Mouse (Mus musculus) heart, postnatal 0 days (tissue): ENCODE data around the gene Ifna5. TPM values are rescaled to one million over a fixed set of nuclear protein-coding genes. Genes with fewer than 3 reads are reported as not detected.
"Not testable (repeated sequence)": the region's sequence is repeated elsewhere in the genome, so short reads cannot be mapped to it uniquely, and the experiment has no call there.

Experiments
- ATAC-seq: fragments of 200-750 bp; cut with Nextera tagmentation; 2 replicates; pipeline ENCODE4 v1.8.0; 2017; ENCODE audit warnings: low read depth, moderate number of reproducible peaks, moderate library complexity; ENCODE audit not compliant: insufficient read depth
- DNase-seq: peaks from one replicate; pipeline ENCODE4 v3.0.0-alpha.2; 2016; ENCODE audit warnings: low spot score
- H3K27ac ChIP-seq: fragments of 300-500 bp; sonication (generic); 2 replicates; pipeline ENCODE4 v1.5.1; 2014; ENCODE audit warnings: low read depth, mild to moderate bottlenecking
- H3K27me3 ChIP-seq: fragments of 300-500 bp; sonication (generic); 2 replicates; pipeline ENCODE4 v1.6.1; 2014; ENCODE audit warnings: low read length, mixed read lengths; ENCODE audit not compliant: control insufficient read depth, insufficient read depth
- H3K36me3 ChIP-seq: fragments of 300-500 bp; sonication (generic); replicated peaks from 2 replicates; pipeline ENCODE4 v1.6.1; 2014; ENCODE audit warnings: low read length, mixed read lengths; ENCODE audit not compliant: control insufficient read depth, insufficient read depth
- H3K4me1 ChIP-seq: fragments of 300-500 bp; sonication (generic); 2 replicates; pipeline ENCODE4 v1.6.1; 2014; ENCODE audit warnings: antibody characterized with exemption; ENCODE audit not compliant: control insufficient read depth, insufficient read depth
- H3K4me2 ChIP-seq: fragments of 300-500 bp; sonication (generic); 2 replicates; pipeline ENCODE4 v1.6.1; 2014; ENCODE audit warnings: low read depth, mild to moderate bottlenecking, low read length, moderate library complexity
- H3K4me3 ChIP-seq: fragments of 300-500 bp; sonication (generic); 2 replicates; pipeline ENCODE4 v1.5.1; 2014; ENCODE audit warnings: low read depth, low read length
- H3K9ac ChIP-seq: fragments of 300-500 bp; sonication (generic); replicated peaks from 2 replicates; pipeline ENCODE4 v1.6.1; 2014; ENCODE audit warnings: low read depth, low read length, mixed read lengths
- H3K9me3 ChIP-seq: fragments of 300-500 bp; sonication (generic); replicated peaks from 2 replicates; pipeline ENCODE4 v1.6.1; 2016; ENCODE audit warnings: low read length; ENCODE audit not compliant: control insufficient read depth
- CTCF ChIP-seq: IDR thresholded peaks from 2 replicates; pipeline ENCODE4 v1.5.1; 2016; ENCODE audit warnings: antibody characterized with exemption, control low read depth, low read depth
- WGBS: fragments of 180-500 bp; shearing (Covaris S2); extraction: QIAGEN DNeasy Blood & Tissue Kit; methylation state at CpG from one replicate; pipeline ENCODE4 v1.1.7; 2014; 5-methylcytosine and 5-hydroxymethylcytosine counted together
- polyA plus RNA-seq: library from polyadenylated mRNA; unstranded; fragments of >200 nt; fragmentation: Nextera tagmentation; extraction: Ambion mirVana; gene quantifications from 2 replicates; pipeline ENCODE4 v1.2.1, GENCODE M21; 2015
- total RNA-seq: library from RNA; depleted of rRNA; stranded (reverse); fragments of >200 nt; gene quantifications from 2 replicates; pipeline ENCODE4 v1.2.3, GENCODE M21; 2014; ENCODE audit warnings: low replicate concordance; rRNA removed

The Ifna5 gene
- total RNA-seq (not detected in 2 replicates), polyA plus RNA-seq (not detected in 2 replicates)

GRCm38 (mm10) chr4:88835225-88835624, at the start of gene Ifna5:
Ifna5 (plus strand) TSS chr4:88835525.
- not testable (repeated sequence) for H3K9ac ChIP-seq, DNase-seq, H3K4me1 ChIP-seq, ATAC-seq, H3K27ac ChIP-seq, H3K9me3 ChIP-seq, H3K36me3 ChIP-seq, H3K27me3 ChIP-seq, H3K4me3 ChIP-seq, H3K4me2 ChIP-seq
- 82% methylated on average over 1 of the region's 1 CpGs for WGBS

GRCm38 (mm10) chr4:88788402-88788801, 46.9 kb upstream of the Ifna5 start, which contains the start of gene Gm13277:
Gm13277 (plus strand) TSS chr4:88788632.
- not testable (repeated sequence) for DNase-seq, H3K4me1 ChIP-seq, H3K27me3 ChIP-seq, H3K9me3 ChIP-seq, ATAC-seq, H3K9ac ChIP-seq, H3K4me2 ChIP-seq, H3K4me3 ChIP-seq, H3K36me3 ChIP-seq, H3K27ac ChIP-seq
- TF ChIP-seq CTCF = peak; percentile 57
- 0% methylated on average over 2 of the region's 28 CpGs for WGBS

- WGBS = no CpG with 5 or more reads among the region's 28 CpGs
- DNase-seq, H3K4me1 ChIP-seq, H3K4me2 ChIP-seq, H3K27ac ChIP-seq, H3K9ac ChIP-seq, H3K36me3 ChIP-seq, H3K9me3 ChIP-seq, ATAC-seq, H3K4me3 ChIP-seq, H3K27me3 ChIP-seq: not testable (repeated sequence)
These were observed 44.1 kb upstream of the Ifna5 start, which contains the start of gene Gm13278 for GRCm38 (mm10) chr4:88791250-88791649. Gm13278 (plus strand) TSS chr4:88791550.

GRCm38 (mm10) chr4:88793936-88794675, 41.2 kb upstream of the Ifna5 start, which contains the start of gene Gm13275:
Gm13275 (plus strand) TSS chr4:88794487.
- WGBS = 0% methylated on average over 7 of the region's 52 CpGs
- DNase-seq, H3K4me1 ChIP-seq, H3K4me3 ChIP-seq, ATAC-seq, H3K9ac ChIP-seq, H3K9me3 ChIP-seq, H3K36me3 ChIP-seq, H3K27ac ChIP-seq, H3K27me3 ChIP-seq, H3K4me2 ChIP-seq: not testable (repeated sequence)
- peak; percentile 34; the same call in 1 of the 2 replicates for TF ChIP-seq CTCF

- H3K4me2 ChIP-seq, H3K27ac ChIP-seq, H3K4me1 ChIP-seq, H3K4me3 ChIP-seq, H3K9ac ChIP-seq, DNase-seq, H3K9me3 ChIP-seq, H3K36me3 ChIP-seq, H3K27me3 ChIP-seq, ATAC-seq: not testable (repeated sequence)
- no CpG with 5 or more reads among the region's 28 CpGs for WGBS
These were observed 38.2 kb upstream of the Ifna5 start, which contains the start of gene Gm13279 for GRCm38 (mm10) chr4:88797097-88797496. Gm13279 (plus strand) TSS chr4:88797397.

- H3K4me2 ChIP-seq, H3K4me1 ChIP-seq, H3K36me3 ChIP-seq, H3K27me3 ChIP-seq, H3K27ac ChIP-seq, H3K9ac ChIP-seq, DNase-seq, ATAC-seq, H3K9me3 ChIP-seq, H3K4me3 ChIP-seq: not testable (repeated sequence)
- WGBS = 6% methylated on average over 2 of the region's 7 CpGs
These were observed 36.0 kb upstream of the Ifna5 start, which contains the start of gene Gm13285 for GRCm38 (mm10) chr4:88799365-88799764. Gm13285 (plus strand) TSS chr4:88799665.

GRCm38 (mm10) chr4:88802954-88803353, 32.4 kb upstream of the Ifna5 start, which contains the start of gene Gm13287:
Gm13287 (plus strand) TSS chr4:88803254.
- not testable (repeated sequence) for H3K27me3 ChIP-seq, H3K4me1 ChIP-seq, H3K4me2 ChIP-seq, ATAC-seq, H3K4me3 ChIP-seq, DNase-seq, H3K27ac ChIP-seq, H3K9ac ChIP-seq, H3K9me3 ChIP-seq, H3K36me3 ChIP-seq
- no CpG with 5 or more reads among the region's 29 CpGs for WGBS

GRCm38 (mm10) chr4:88805231-88805630, 30.1 kb upstream of the Ifna5 start, which contains the start of gene Gm13288:
Gm13288 (plus strand) TSS chr4:88805531.
- H3K9me3 ChIP-seq, H3K27ac ChIP-seq, H3K4me1 ChIP-seq, H3K36me3 ChIP-seq, H3K4me2 ChIP-seq, H3K9ac ChIP-seq, DNase-seq, H3K27me3 ChIP-seq, ATAC-seq: not testable (repeated sequence)
- no CpG with 5 or more reads among the region's 8 CpGs for WGBS
- 0 out of 2 replicates have a peak within 1 kb of the TSS, but pooled peaks have one; percentile 24 for H3K4me3 ChIP-seq
